Mouse (Mus musculus) kidney, embryonic 16.5 days (tissue): ENCODE data around the gene Gm4216. TPM values are rescaled to one million over a fixed set of nuclear protein-coding genes. Genes with fewer than 3 reads are reported as not detected.
"Not testable (repeated sequence)": the region's sequence is repeated elsewhere in the genome, so short reads cannot be mapped to it uniquely, and the experiment has no call there.

Source experiments
- ATAC-seq: fragments of 200-750 bp; cut with Nextera tagmentation; 2 replicates; pipeline ENCODE4 v1.8.0; 2017; ENCODE audit warnings: moderate TSS enrichment; ENCODE audit not compliant: low FRiP score, low TSS enrichment
- H3K27ac ChIP-seq: fragments of 300-500 bp; sonication (generic); 2 replicates; pipeline ENCODE4 v1.5.1; 2014; ENCODE audit warnings: low read length
- H3K27me3 ChIP-seq: fragments of 300-500 bp; sonication (generic); 2 replicates; pipeline ENCODE4 v1.6.1; 2014; ENCODE audit warnings: low read length, control low read depth, mixed read lengths; ENCODE audit not compliant: insufficient read depth
- H3K36me3 ChIP-seq: fragments of 300-500 bp; sonication (generic); 2 replicates; pipeline ENCODE4 v1.6.1; 2014; ENCODE audit warnings: low read length, control low read depth, mixed read lengths; ENCODE audit not compliant: insufficient read depth
- H3K4me1 ChIP-seq: fragments of 300-500 bp; sonication (generic); 2 replicates; pipeline ENCODE4 v1.6.1; 2014; ENCODE audit warnings: low read length, control low read depth, mixed read lengths; ENCODE audit not compliant: insufficient read depth
- H3K4me2 ChIP-seq: fragments of 300-500 bp; sonication (generic); replicated peaks from 2 replicates; pipeline ENCODE4 v1.6.1; 2014; ENCODE audit warnings: low read depth, low read length
- H3K4me3 ChIP-seq: fragments of 300-500 bp; sonication (generic); 2 replicates; pipeline ENCODE4 v1.5.1; 2014; ENCODE audit warnings: mild to moderate bottlenecking, low read length
- H3K9ac ChIP-seq: fragments of 300-500 bp; sonication (generic); replicated peaks from 2 replicates; pipeline ENCODE4 v1.6.1; 2014; ENCODE audit warnings: low read length
- H3K9me3 ChIP-seq: fragments of 300-500 bp; sonication (generic); 2 replicates; pipeline ENCODE4 v1.6.1; 2016; ENCODE audit warnings: low read length, control low read depth
- WGBS: fragments of 180-500 bp; shearing (Covaris S2); extraction: QIAGEN DNeasy Blood & Tissue Kit; methylation state at CpG from one replicate; pipeline ENCODE4 v1.1.7; 2014; 5-methylcytosine and 5-hydroxymethylcytosine counted together
- polyA plus RNA-seq: library from polyadenylated mRNA; unstranded; fragments of >200 nt; fragmentation: Nextera tagmentation; extraction: Ambion mirVana; gene quantifications from 2 replicates; pipeline ENCODE4 v1.2.1, GENCODE M21; 2015

The Gm4216 gene
- not detected in 2 replicates for polyA plus RNA-seq

DNA sequence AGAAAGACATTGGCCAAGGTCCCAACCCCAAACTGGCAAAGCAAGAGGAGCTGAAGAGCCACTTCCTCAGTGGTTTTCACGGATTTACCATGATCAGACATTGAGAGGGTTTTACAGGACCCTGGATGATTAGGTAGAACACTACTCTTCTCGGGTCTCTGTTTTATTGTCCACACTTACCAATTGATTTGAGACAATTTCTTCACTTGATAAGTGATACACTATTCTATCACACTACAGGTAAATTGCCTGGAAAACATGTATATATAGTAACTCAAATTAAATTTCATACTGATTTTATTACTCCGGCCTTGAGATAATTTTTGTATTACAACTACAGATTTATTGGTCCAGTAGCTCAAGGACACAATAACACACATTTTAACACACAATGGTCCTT lies at the start of gene Gm4216:
Gene Gm4216 (minus strand): TSS at position 101 of the 400 bp plus-strand sequence.
- not testable (repeated sequence) for H3K4me3 ChIP-seq, H3K4me2 ChIP-seq, H3K27me3 ChIP-seq, ATAC-seq, H3K27ac ChIP-seq, H3K4me1 ChIP-seq, H3K9ac ChIP-seq, H3K9me3 ChIP-seq, H3K36me3 ChIP-seq
- WGBS: no CpG with 5 or more reads among the region's 3 CpGs

DNA sequence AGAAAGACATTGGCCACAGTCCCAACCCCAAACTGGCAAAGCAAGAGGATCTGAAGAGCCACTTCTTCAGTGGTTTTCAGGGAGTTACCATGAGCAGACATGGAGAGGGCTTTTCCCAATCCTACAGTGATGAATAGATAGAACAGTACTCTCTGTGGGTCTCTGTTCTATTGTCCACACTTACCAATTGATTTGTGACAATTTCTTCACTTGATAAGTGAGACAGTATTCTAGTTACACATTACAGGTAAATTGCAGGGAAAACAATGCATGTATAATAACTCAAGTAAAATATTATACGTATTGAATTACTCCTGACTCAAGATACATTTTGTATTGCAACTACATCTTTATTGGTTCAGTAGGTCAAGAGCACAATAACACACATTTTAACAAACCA lies 47.6 kb upstream of the Gm4216 start, which contains the start of gene Gm8720:
Gene Gm8720 (minus strand): TSS at position 101 of the 400 bp plus-strand sequence.
- H3K4me3 ChIP-seq, H3K9ac ChIP-seq, H3K9me3 ChIP-seq, H3K27ac ChIP-seq, ATAC-seq, H3K27me3 ChIP-seq, H3K36me3 ChIP-seq, H3K4me2 ChIP-seq, H3K4me1 ChIP-seq: not testable (repeated sequence)
- no CpG with 5 or more reads among the region's 1 CpGs for WGBS

DNA sequence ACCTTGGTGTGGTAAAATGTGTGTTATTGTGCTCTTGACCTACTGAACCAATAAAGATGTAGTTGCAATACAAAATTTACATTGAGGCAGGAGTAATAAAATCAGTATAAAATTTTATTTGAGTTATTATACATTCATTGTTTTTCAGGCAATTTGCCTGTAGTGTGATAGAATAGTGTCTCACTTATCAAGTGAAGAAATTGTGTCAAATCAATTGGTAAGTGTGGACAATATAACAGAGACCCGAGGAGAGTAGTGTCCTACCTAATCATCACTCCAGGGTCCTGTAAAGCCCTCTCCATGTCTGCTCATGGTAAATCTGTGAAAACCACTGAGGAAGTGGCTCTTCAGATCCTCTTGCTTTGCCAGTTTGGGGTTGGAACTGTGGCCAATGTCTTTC lies 35.5 kb upstream of the Gm4216 start, which contains the start of gene Vmn1r163:
Gene Vmn1r163 (plus strand): TSS at position 301 of the 400 bp plus-strand sequence.
- not testable (repeated sequence) for H3K4me2 ChIP-seq, H3K27ac ChIP-seq, H3K9me3 ChIP-seq, H3K4me1 ChIP-seq, H3K27me3 ChIP-seq, H3K36me3 ChIP-seq, H3K4me3 ChIP-seq, H3K9ac ChIP-seq, ATAC-seq
- WGBS: no CpG with 5 or more reads among the region's 1 CpGs

- not testable (repeated sequence) for H3K9ac ChIP-seq, H3K9me3 ChIP-seq, ATAC-seq, H3K27ac ChIP-seq, H3K4me3 ChIP-seq, H3K36me3 ChIP-seq, H3K4me1 ChIP-seq, H3K27me3 ChIP-seq, H3K4me2 ChIP-seq
- WGBS: no CpG with 5 or more reads among the region's 5 CpGs
These were observed 35.1 kb downstream of the Gm4216 start, which contains the start of gene Gm4214 for GRCm38 (mm10) chr7:22984573-22984972. Gene Gm4214 (minus strand): TSS chr7:22984673.

Other genes starting within 250 kb of the Gm4216 start
- not detected in 2 replicates for gene Vmn1r158, start 229.1 kb downstream of the Gm4216 start, polyA plus RNA-seq
- not detected in 2 replicates for gene Vmn1r159, start 176.3 kb downstream of the Gm4216 start, polyA plus RNA-seq
- gene Vmn1r160, start 148.7 kb downstream of the Gm4216 start, polyA plus RNA-seq: not detected in 2 replicates
- not detected in 2 replicates for gene Gm4214, start 35.2 kb downstream of the Gm4216 start, polyA plus RNA-seq
- gene Vmn1r163, start 35.6 kb upstream of the Gm4216 start, polyA plus RNA-seq: not detected in 2 replicates
- not detected in 2 replicates for gene Gm8720, start 47.5 kb upstream of the Gm4216 start, polyA plus RNA-seq
- not detected in 2 replicates for gene Gm10662, start 124.6 kb upstream of the Gm4216 start, polyA plus RNA-seq
- gene Vmn1r165, start 197.4 kb upstream of the Gm4216 start, polyA plus RNA-seq: not detected in 2 replicates
- not detected in 2 replicates for gene Vmn1r166, start 231.8 kb upstream of the Gm4216 start, polyA plus RNA-seq